Mouse (Mus musculus) naive thymus-derived CD4-positive, alpha-beta T cell, adult 2 months (primary cell): ENCODE results near the gene Pcbp1.
"Not testable (repeated sequence)": the region's sequence is repeated elsewhere in the genome, so short reads cannot be mapped to it uniquely, and the experiment has no call there.

Experiments used
- DNase-seq: peaks from one replicate; pipeline ENCODE4 v3.0.0-alpha.2; 2011; ENCODE audit warnings: low read depth

The Pcbp1 gene

GRCm38 (mm10) chr6:86494767-86495166 lies 31.4 kb downstream of the Pcbp1 start:
- DNase-seq = no peak

- DNase-seq = no peak
These were observed 32.5 kb downstream of the Pcbp1 start for GRCm38 (mm10) chr6:86493469-86494263.

- DNase-seq = not testable (repeated sequence)
These were observed 35.7 kb downstream of the Pcbp1 start for GRCm38 (mm10) chr6:86490413-86490812.

GRCm38 (mm10) chr6:86489945-86490344 lies 36.2 kb downstream of the Pcbp1 start:
- no peak for DNase-seq

GRCm38 (mm10) chr6:86488149-86488485 lies 38.0 kb downstream of the Pcbp1 start:
- no peak for DNase-seq

- peak; percentile 88 for DNase-seq
These were observed 38.6 kb downstream of the Pcbp1 start for GRCm38 (mm10) chr6:86487358-86488148.

- no peak for DNase-seq
These were observed 40.0 kb downstream of the Pcbp1 start for GRCm38 (mm10) chr6:86485943-86486640.

GRCm38 (mm10) chr6:86481871-86482270 lies 44.2 kb downstream of the Pcbp1 start:
- no peak for DNase-seq

- DNase-seq = no peak
These were observed 45.8 kb downstream of the Pcbp1 start for GRCm38 (mm10) chr6:86480189-86480831.

GRCm38 (mm10) chr6:86479816-86480188 lies 46.3 kb downstream of the Pcbp1 start:
- no peak for DNase-seq

- no peak for DNase-seq
These were observed 46.8 kb downstream of the Pcbp1 start for GRCm38 (mm10) chr6:86479311-86479710.

- DNase-seq = no peak
These were observed 49.2 kb downstream of the Pcbp1 start for GRCm38 (mm10) chr6:86476931-86477330.

- peak; percentile 48 for DNase-seq
These were observed 50.5 kb downstream of the Pcbp1 start for GRCm38 (mm10) chr6:86475462-86476167.

- no peak for DNase-seq
These were observed 51.4 kb downstream of the Pcbp1 start for GRCm38 (mm10) chr6:86474646-86475181.
